Mouse (Mus musculus): ENCODE data around the gene Map3k19. TPM values are rescaled to one million over a fixed set of nuclear protein-coding genes. Genes with fewer than 3 reads are reported as not detected.

Map3k19 gene
- polyA plus RNA-seq, 1 experiment from 2014 or later = 0.47 TPM

- WGBS = 92% methylated on average over 1 of the region's 1 CpGs
- DNase-seq = no peak
These were observed 68.9 kb downstream of the Map3k19 start for GRCm38 (mm10) chr1:127785882-127786281.

GRCm38 (mm10) chr1:127783862-127784261, 71.0 kb downstream of the Map3k19 start:
- H3K9me3 ChIP-seq (ENCODE audit: control insufficient read depth, low read length) = no peaks in the 10 kb centered on the region
- peaks cover 13% of the 10 kb centered on the region; the same call in 1 of the 2 replicates for H3K4me1 ChIP-seq (ENCODE audit: control insufficient read depth, insufficient read depth, low read length)
- DNase-seq (no peak), ATAC-seq (ENCODE audit: low FRiP score, low TSS enrichment) (no peak)
- H3K4me2 ChIP-seq (ENCODE audit: low read length) = no peak overlapping the region
- 0 out of 2 replicates have a peak, but pooled peaks cover 2% of the 10 kb centered on the region for H3K36me3 ChIP-seq (ENCODE audit: control insufficient read depth, insufficient read depth, low read length)
- no peaks in the 10 kb centered on the region for H3K27me3 ChIP-seq (ENCODE audit: control insufficient read depth, insufficient read depth, low read length)
- no peak overlapping the region for H3K9ac ChIP-seq (replicated peaks; ENCODE audit: low read length)
- no peak overlapping the region for H3K4me3 ChIP-seq (replicated peaks; ENCODE audit: low read depth, low read length)
- H3K27ac ChIP-seq (replicated peaks; ENCODE audit: low read depth, low read length) = no peak overlapping the region

More at GRCm38 (mm10) chr1:127785882-127786281, 68.9 kb downstream of the Map3k19 start:
- no peak overlapping the region for H3K4me2 ChIP-seq (ENCODE audit: low read length)
- H3K27ac ChIP-seq (replicated peaks; ENCODE audit: low read depth, low read length) = no peak overlapping the region
- no peaks in the 10 kb centered on the region for H3K27me3 ChIP-seq (ENCODE audit: control insufficient read depth, insufficient read depth, low read length)
- H3K9ac ChIP-seq (replicated peaks; ENCODE audit: low read length) = no peak overlapping the region
- peaks cover 11% of the 10 kb centered on the region; the same call in 1 of the 2 replicates for H3K4me1 ChIP-seq (ENCODE audit: control insufficient read depth, insufficient read depth, low read length)
- no peaks in the 10 kb centered on the region for H3K9me3 ChIP-seq (ENCODE audit: control insufficient read depth, low read length)
- no peak for ATAC-seq (ENCODE audit: low FRiP score, low TSS enrichment)
- H3K4me3 ChIP-seq (replicated peaks; ENCODE audit: low read depth, low read length) = no peak overlapping the region
- H3K36me3 ChIP-seq (ENCODE audit: control insufficient read depth, insufficient read depth, low read length) = no peaks in the 10 kb centered on the region

- no peak overlapping the region for H3K4me3 ChIP-seq (replicated peaks; ENCODE audit: low read depth, low read length)
- H3K9me3 ChIP-seq (ENCODE audit: control insufficient read depth, low read length) = no peaks in the 10 kb centered on the region
- no peaks in the 10 kb centered on the region for H3K27me3 ChIP-seq (ENCODE audit: control insufficient read depth, insufficient read depth, low read length)
- no peak overlapping the region for H3K9ac ChIP-seq (replicated peaks; ENCODE audit: low read length)
- H3K27ac ChIP-seq (replicated peaks; ENCODE audit: low read depth, low read length) = no peak overlapping the region
- 0 out of 2 replicates have a peak, but pooled peaks cover 2% of the 10 kb centered on the region for H3K36me3 ChIP-seq (ENCODE audit: control insufficient read depth, insufficient read depth, low read length)
- 67% methylated on average over 2 of the region's 2 CpGs for WGBS
- no peak for DNase-seq
- no peak overlapping the region for H3K4me2 ChIP-seq (ENCODE audit: low read length)
- peaks cover 25% of the 10 kb centered on the region for H3K4me1 ChIP-seq (ENCODE audit: control insufficient read depth, insufficient read depth, low read length)
- no peak for ATAC-seq (ENCODE audit: low FRiP score, low TSS enrichment)
These were observed 74.0 kb downstream of the Map3k19 start for GRCm38 (mm10) chr1:127780849-127781248.

DNA sequence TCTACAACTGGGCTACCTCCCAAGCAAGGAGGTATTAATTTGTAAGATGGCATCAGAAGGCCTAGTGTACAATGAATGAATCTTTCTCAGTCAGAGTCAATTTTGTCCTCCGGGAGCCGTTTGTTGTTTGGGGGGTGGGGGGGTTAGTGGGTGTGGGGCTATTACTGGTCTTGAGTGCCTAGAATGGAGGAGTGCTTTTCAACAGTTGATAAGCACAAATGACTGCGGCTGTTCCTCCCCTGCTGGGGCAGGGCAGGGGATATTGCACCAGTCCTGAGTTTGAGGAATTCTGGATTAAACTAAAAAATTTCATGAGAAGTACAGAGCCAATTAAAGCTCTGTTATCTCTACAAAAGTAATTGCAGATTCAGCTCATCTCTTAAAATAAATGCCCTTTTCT, 74.7 kb downstream of the Map3k19 start:
- Histone ChIP-seq H3K27ac (replicated peaks; ENCODE audit: low read depth, low read length) (no peak overlapping the region), H3K4me1 (ENCODE audit: control insufficient read depth, insufficient read depth, low read length) (peaks cover 29% of the 10 kb centered on the region), H3K9me3 (ENCODE audit: control insufficient read depth, low read length) (no peaks in the 10 kb centered on the region), H3K4me3 (replicated peaks; ENCODE audit: low read depth, low read length) (no peak overlapping the region), H3K4me2 (ENCODE audit: low read length) (no peak overlapping the region), H3K27me3 (ENCODE audit: control insufficient read depth, insufficient read depth, low read length) (no peaks in the 10 kb centered on the region), H3K36me3 (ENCODE audit: control insufficient read depth, insufficient read depth, low read length) (0 out of 2 replicates have a peak, but pooled peaks cover 2% of the 10 kb centered on the region), H3K9ac (replicated peaks; ENCODE audit: low read length) (no peak overlapping the region)
- no peak for ATAC-seq (ENCODE audit: low FRiP score, low TSS enrichment)
- WGBS = 34% methylated on average over 3 of the region's 3 CpGs
- DNase-seq = no peak

GRCm38 (mm10) chr1:127778611-127779010, 76.2 kb downstream of the Map3k19 start:
- WGBS = 90% methylated on average over 3 of the region's 3 CpGs
- H3K4me1 ChIP-seq (ENCODE audit: control insufficient read depth, insufficient read depth, low read length) = peaks cover 32% of the 10 kb centered on the region
- no peaks in the 10 kb centered on the region for H3K9me3 ChIP-seq (ENCODE audit: control insufficient read depth, low read length)
- H3K4me3 ChIP-seq (replicated peaks; ENCODE audit: low read depth, low read length) = no peak overlapping the region
- H3K9ac ChIP-seq (replicated peaks; ENCODE audit: low read length) = no peak overlapping the region
- ATAC-seq (ENCODE audit: low FRiP score, low TSS enrichment) = no peak
- 0 out of 2 replicates have a peak, but pooled peaks cover 2% of the 10 kb centered on the region for H3K36me3 ChIP-seq (ENCODE audit: control insufficient read depth, insufficient read depth, low read length)
- no peaks in the 10 kb centered on the region for H3K27me3 ChIP-seq (ENCODE audit: control insufficient read depth, insufficient read depth, low read length)
- DNase-seq = no peak
- no peak overlapping the region for H3K4me2 ChIP-seq (ENCODE audit: low read length)
- H3K27ac ChIP-seq (replicated peaks; ENCODE audit: low read depth, low read length) = no peak overlapping the region

- no peaks in the 10 kb centered on the region for H3K9me3 ChIP-seq (ENCODE audit: control insufficient read depth, low read length)
- H3K27me3 ChIP-seq (ENCODE audit: control insufficient read depth, insufficient read depth, low read length) = no peaks in the 10 kb centered on the region
- H3K36me3 ChIP-seq (ENCODE audit: control insufficient read depth, insufficient read depth, low read length) = 0 out of 2 replicates have a peak, but pooled peaks cover 2% of the 10 kb centered on the region
- peak overlapping the region; percentile 1; the same call in 1 of the 2 replicates for H3K4me3 ChIP-seq (replicated peaks; ENCODE audit: low read depth, low read length)
- peak overlapping the region; percentile 90 for H3K4me2 ChIP-seq (ENCODE audit: low read length)
- H3K9ac ChIP-seq (replicated peaks; ENCODE audit: low read length) = no peak overlapping the region
- H3K27ac ChIP-seq (replicated peaks; ENCODE audit: low read depth, low read length) = no peak overlapping the region
- DNase-seq = no peak
- ATAC-seq (ENCODE audit: low FRiP score, low TSS enrichment) = no peak
- peaks cover 36% of the 10 kb centered on the region for H3K4me1 ChIP-seq (ENCODE audit: control insufficient read depth, insufficient read depth, low read length)
- whole genome bisulfite sequencing = 78% methylated on average over 6 of the region's 6 CpGs
These were observed 78.6 kb downstream of the Map3k19 start for GRCm38 (mm10) chr1:127776246-127776645.

- Histone ChIP-seq H3K27ac (replicated peaks; ENCODE audit: low read depth, low read length) (no peak overlapping the region), H3K9ac (replicated peaks; ENCODE audit: low read length) (peak overlapping the region; percentile 83), H3K4me2 (ENCODE audit: low read length) (peak overlapping the region; percentile 90), H3K4me3 (replicated peaks; ENCODE audit: low read depth, low read length) (peak overlapping the region; percentile 88), H3K9me3 (ENCODE audit: control insufficient read depth, low read length) (no peaks in the 10 kb centered on the region), H3K4me1 (ENCODE audit: control insufficient read depth, insufficient read depth, low read length) (peaks cover 30% of the 10 kb centered on the region), H3K36me3 (ENCODE audit: control insufficient read depth, insufficient read depth, low read length) (0 out of 2 replicates have a peak, but pooled peaks cover 2% of the 10 kb centered on the region), H3K27me3 (ENCODE audit: control insufficient read depth, insufficient read depth, low read length) (no peaks in the 10 kb centered on the region)
- WGBS = 11% methylated on average over 10 of the region's 10 CpGs
- DNase-seq = no peak
- no peak for ATAC-seq (ENCODE audit: low FRiP score, low TSS enrichment)
These were observed 79.6 kb downstream of the Map3k19 start for GRCm38 (mm10) chr1:127775206-127775720.

DNA sequence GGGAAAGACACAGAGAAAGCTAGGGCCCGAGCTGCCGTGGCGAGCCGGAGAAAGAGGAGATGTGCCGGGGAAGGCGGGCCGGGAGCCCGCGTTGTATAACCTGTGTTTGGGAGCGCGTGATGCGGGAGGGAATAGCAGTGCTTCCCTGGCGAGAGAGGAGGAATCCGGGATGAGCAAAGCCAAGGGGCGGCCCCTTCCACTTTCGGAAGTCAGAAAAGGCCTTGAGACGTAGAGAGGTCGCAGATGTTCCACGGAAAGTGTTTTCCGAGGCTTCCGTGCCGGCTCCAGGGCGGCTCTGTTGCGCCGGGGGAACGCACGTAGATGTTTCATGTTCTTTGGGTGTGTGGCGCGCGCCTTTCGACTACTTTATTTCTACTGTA, 80.3 kb downstream of the Map3k19 start:
- ATAC-seq (ENCODE audit: low FRiP score, low TSS enrichment) = peak; percentile 22; the same call in 1 of the 2 replicates

More for the DNA sequence above, 80.3 kb downstream of the Map3k19 start:
- Histone ChIP-seq H3K27me3 (ENCODE audit: control insufficient read depth, insufficient read depth, low read length) (no peaks in the 10 kb centered on the region), H3K36me3 (ENCODE audit: control insufficient read depth, insufficient read depth, low read length) (0 out of 2 replicates have a peak, but pooled peaks cover 2% of the 10 kb centered on the region), H3K4me1 (ENCODE audit: control insufficient read depth, insufficient read depth, low read length) (peaks cover 30% of the 10 kb centered on the region), H3K4me3 (replicated peaks; ENCODE audit: low read depth, low read length) (peak overlapping the region; percentile 88), H3K9ac (replicated peaks; ENCODE audit: low read length) (peak overlapping the region; percentile 83), H3K9me3 (ENCODE audit: control insufficient read depth, low read length) (no peaks in the 10 kb centered on the region), H3K27ac (replicated peaks; ENCODE audit: low read depth, low read length) (peak overlapping the region; percentile 92), H3K4me2 (ENCODE audit: low read length) (peak overlapping the region; percentile 90)
- no peak for DNase-seq
- under 1% methylated on average over 31 of the region's 31 CpGs for WGBS

Measured in midbrain, embryonic 14.5 days (tissue).